Mouse (Mus musculus): ENCODE data around the gene Celf1.

The Celf1 gene

DNA sequence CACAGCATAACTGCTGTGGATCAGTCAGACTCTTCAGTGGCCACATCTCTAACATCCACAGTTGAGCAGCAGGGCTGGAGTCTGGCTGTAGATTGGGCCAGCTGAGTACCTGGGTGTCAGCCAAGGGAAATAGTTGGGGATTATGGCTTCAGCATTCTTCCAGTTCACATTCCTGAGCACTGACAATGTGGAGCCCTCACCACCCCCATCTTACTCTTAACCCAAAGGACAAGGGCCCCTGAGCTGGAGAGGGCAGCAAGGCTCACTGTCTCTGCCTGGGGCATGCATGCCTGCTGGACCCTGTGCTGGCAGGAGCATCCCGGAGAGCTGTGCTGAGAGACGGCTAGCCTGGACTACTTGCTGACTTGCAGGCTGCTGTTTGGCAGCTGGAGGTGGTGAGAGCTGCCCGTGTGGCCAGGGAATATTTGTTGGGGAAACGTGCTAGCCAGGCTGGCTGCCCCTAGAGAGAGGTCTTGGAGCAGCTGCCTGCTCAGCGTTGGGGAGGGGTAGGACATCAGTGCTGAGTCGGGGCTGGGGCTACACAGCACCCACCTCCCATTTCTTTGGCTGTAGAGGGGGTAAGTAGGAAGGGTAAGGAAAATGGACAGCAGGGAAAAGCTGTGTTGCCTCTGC lies 121.8 kb downstream of the Celf1 start:
- no peak for DNase-seq (ENCODE audit: extremely low spot score)

DNA sequence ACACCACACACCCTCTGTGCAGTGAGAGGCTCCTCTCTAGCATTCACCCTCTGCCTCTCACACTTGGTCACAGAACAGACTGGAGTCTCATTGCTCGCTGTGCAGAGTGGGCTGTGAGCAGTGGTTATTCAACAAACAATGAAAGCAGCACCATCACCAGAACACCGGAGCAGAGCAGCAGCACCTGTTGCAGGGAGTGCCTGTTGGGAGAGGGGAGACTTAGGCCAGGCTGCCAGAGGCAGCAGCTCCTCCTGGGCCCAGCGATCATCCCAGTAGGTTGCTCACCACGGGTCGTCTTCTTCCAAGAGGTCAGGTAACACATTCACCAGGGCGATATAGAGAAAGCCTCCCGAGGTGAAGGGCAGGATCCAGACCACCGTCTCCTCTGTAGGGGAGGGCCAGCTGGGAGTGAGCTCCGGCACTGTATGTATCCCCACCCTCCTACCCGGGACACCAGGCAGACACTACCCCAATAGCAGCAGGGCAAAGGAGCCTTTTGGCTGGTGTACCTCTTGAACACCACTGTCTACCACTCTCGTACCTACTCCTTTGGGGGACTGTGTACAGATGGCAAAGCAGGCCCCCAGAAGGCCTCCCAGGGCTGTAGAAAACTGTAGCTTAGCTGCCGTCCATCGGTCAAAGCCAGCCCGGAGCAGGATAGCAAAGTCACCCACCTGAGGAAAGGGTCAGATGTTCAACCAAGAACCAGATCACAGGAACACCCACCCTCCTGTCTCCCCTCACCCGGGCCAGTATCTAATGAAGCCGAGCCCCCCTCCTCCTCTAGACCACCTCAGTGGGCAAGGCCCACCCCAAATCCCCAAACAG lies 122.8 kb downstream of the Celf1 start:
- no peak for DNase-seq (ENCODE audit: extremely low spot score)

DNA sequence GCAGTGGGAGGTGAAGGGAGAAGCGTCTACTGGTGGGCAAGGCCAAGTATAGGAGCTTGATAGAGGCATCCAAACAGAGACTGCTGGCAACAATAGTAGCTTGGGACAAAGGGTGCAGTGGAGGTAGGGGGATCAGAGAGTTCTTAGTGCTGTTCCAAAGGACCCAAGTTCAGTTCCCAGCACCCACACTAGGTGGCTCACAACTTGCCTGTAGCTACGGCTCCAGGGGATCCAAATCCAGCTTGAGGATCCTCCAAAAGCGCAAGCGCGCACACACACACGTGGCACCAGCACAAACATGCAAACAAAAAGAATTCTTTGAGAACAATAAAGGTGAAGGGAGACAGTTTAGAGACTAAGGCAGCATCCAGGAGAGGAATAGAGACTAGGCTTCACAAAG lies 124.0 kb downstream of the Celf1 start:
- DNase-seq (ENCODE audit: extremely low spot score), result no peak

DNA sequence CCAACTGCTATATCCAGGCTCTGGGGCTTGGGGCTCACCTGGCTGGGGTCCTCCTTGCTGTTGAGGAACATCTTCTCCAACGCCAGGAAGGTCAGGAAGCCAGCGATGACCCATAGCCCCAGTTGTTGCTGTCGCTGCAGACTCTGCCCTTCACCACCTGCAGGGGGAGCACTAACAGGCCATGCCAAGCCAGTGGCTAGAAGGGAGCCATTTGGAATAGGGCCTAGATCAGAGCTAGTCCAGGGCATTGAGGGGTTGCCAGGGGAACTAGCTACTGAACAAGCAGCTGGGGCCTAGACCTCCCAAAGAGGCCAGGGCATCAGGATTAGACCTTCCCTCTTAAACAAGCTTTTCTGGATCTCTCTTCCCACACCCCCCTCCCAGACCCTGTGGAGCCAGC lies 125.4 kb downstream of the Celf1 start:
- no peak for DNase-seq (ENCODE audit: extremely low spot score)

DNA sequence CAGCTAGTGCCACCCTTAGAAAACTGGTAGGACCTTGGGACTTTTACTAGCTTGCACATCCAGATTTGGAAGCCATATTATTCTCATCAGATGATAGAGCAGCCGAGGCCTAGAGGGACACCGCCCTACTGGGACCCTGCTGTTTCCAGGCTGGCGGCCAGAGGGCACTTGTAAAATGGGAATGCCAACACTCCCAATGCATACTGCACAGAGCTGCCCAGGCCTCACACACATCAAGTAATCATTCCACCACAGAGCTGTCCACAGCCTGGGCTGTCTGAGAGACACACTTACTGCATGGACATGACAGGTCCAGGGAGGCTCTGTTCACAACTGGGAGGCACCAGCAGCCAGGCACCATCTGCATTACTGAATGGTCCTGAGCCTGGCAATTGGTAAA lies 126.3 kb downstream of the Celf1 start:
- no peak for DNase-seq (ENCODE audit: extremely low spot score)

DNA sequence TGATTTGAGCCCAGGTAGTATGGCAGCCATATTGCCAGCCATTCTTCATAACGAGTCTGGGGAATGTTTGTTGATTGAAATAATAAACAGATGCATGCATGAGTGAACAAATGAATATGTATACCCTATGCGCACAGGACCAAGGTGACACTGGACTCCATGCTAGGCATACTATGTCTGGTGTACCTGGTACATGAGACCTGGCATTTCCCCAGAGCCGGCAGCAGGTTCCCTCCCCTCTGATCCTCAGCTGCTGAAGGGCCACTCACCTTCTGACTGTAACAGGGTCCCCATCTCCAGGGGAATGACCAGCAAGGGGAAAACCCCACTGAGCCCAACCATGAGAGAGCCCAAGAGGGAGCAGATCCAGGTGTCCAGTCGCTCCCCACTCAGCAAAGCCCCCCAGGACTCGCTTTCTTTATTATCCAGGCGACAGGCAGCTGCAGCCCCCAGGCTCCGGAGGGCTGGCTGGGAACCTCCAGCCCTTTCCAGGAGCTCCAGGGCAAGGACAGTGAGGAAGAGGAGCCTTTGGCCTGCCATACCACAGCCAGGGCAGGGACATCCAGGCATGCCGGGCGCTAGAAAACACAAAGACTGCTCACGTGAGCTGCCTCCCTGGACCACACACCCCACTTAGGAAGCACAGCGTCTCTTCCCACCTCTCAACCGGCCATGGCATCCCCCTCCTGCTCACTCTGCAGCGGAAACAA lies 128.1 kb downstream of the Celf1 start:
- no peak for DNase-seq (ENCODE audit: extremely low spot score)

DNA sequence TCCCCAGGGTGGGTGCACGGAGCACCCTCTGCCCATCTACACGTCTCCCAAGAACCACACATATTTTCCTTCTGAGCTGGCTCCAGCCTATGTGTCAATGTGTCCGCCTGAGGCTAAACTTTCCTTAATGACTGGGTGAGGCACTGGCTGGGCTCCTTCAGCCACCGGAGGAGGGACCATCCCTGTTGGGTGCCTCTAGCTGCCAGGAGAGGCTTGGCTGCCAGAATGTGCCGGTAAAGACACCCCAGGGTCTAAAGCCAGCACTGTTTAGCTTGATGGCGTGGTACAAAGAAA lies 128.6 kb downstream of the Celf1 start:
- DNase-seq (ENCODE audit: extremely low spot score), result no peak

Data from embryo, embryonic 9.5 days (tissue).